Mouse (Mus musculus) left cerebral cortex, adult 2 months (tissue): ENCODE results near the gene Slc36a3. TPM values are rescaled to one million over a fixed set of nuclear protein-coding genes. Genes with fewer than 3 reads are reported as not detected.
"Not testable (repeated sequence)": the region's sequence is repeated elsewhere in the genome, so short reads cannot be mapped to it uniquely, and the experiment has no call there.

Source experiments
- DNase-seq, 2 experiments: peaks; one replicate each; pipeline ENCODE4 v3.0.0; 2021 to 2022; ENCODE audit warnings: low spot score in 2 of 2, mixed read lengths in 1 of 2; ENCODE audit errors: extremely low spot score in 1 of 2
- H3K27ac ChIP-seq: fragments of 200-600 bp; 2 replicates; pipeline ENCODE4 v1.8.1; 2022
- H3K4me3 ChIP-seq: fragments of 200-600 bp; 2 replicates; pipeline ENCODE4 v1.8.1; 2022
- CTCF ChIP-seq: fragments of 200-600 bp; IDR thresholded peaks from 2 replicates; pipeline ENCODE4 v1.8.1; 2022; ENCODE audit warnings: antibody characterized with exemption, mild to moderate bottlenecking, moderate library complexity
- intact Hi-C: fragments of 180-260 bp; cut with DNase I; formaldehyde crosslinking; loops from one replicate; pipeline ENCODE4 v1.15.1; 2025
- total RNA-seq, 2 experiments: library from RNA; stranded (reverse); gene quantifications; 2 replicates each; pipeline ENCODE4 v1.2.3; 2021

Gene Slc36a3
- total RNA-seq, 2 experiments from 2014 or later: not detected

GRCm38 (mm10) chr11:55099868-55100267, 51.6 kb downstream of the Slc36a3 start:
- Histone ChIP-seq H3K4me3 (no peak overlapping the region), H3K27ac (no peak overlapping the region)
- no peak for TF ChIP-seq CTCF
- intact Hi-C loops: no loop called here
- DNase-seq: no peak

GRCm38 (mm10) chr11:55099019-55099771, 52.3 kb downstream of the Slc36a3 start:
- DNase-seq: no peak
- intact Hi-C loops: no loop called here
- no peak for TF ChIP-seq CTCF
- H3K27ac ChIP-seq: no peak overlapping the region
- H3K4me3 ChIP-seq: peak overlapping the region; percentile 96

- intact Hi-C loops: no loop called here
Observed at GRCm38 (mm10) chr11:55098189-55098915, 53.2 kb downstream of the Slc36a3 start.

DNA sequence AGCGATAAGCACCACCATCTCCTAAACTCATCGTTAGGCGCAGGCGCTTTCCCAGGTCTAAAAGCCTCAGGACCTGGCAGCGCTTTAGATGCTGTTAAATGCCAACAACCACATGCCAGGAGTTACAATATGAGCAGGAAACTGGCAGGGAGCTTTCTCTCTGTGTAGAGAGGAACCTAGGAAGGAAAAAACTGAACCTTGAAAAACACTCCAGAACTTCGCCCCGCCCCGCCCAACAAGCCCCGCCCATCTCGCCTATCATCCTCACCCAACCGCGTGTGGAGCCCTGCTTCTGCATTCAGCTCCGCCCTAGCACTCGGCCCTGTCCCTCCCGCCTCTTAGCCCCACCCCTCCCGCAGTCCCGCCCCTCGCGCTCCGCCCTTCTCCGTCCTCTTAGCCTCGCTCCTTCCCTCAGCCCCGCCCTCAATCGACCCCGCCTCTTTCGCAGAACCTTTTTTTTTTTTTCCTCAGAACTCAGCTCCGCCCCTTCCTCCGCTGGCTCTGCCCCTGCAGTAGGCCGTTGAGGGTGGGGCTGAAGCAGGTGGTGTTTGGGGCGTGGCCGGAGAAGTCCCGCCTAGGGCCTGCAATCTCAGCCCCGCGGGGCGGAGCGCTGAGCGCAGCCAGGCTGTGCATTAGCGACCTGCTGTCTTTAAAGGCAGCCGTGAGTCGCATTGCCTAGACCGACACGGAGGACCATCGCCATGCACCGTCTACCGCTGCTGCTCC, 53.9 kb downstream of the Slc36a3 start, which contains the start of gene Gm2a:
Gene Gm2a (plus strand): TSS at position 653 of the 726 bp plus-strand sequence.
- H3K27ac ChIP-seq: peak within 1 kb of the TSS; percentile 90
- H3K4me3 ChIP-seq: peak within 1 kb of the TSS; percentile 96
- intact Hi-C loops: no loop called here
- TF ChIP-seq CTCF: no peak
- DNase-seq: peak; percentile 91 to 93

More at GRCm38 (mm10) chr11:55098189-55098915, 53.2 kb downstream of the Slc36a3 start:
- DNase-seq: no peak
- H3K4me3 ChIP-seq: peak overlapping the region; percentile 96
- TF ChIP-seq CTCF: no peak
- peak overlapping the region; percentile 90 for H3K27ac ChIP-seq

DNA sequence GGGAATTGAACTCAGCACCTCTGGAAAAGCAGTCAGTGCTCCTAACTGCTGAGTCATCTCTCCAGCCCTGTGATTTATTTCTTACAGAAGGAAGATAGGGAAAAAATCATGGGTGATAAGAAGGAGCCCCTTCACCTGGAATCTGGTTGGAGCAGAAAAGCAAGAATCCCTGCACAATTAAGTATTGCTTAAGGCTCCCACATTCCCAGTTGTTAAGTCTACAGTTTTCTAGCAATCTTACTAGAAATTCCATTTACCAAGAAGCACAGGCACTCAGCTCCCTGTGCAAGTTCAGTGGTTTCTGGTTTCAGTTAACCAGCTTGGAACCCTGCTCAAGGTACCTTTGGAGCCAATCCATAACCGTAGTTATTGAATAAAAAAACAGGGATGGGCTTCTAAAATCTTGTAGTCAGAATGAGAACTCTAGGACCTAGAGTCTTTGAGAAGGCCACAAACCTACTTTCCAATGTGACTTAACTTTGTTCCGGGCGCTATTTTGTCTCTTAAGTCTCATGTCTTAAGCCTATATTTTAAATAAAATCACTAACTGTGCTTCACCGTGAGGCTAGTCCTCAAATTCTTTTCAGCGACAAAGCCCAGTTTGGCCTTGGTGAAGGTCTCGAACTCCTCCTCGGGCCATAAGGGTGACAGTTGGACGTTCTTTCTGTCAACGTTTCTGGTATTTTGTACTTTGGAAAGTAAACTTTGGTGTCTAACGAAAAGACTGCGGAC, 54.6 kb downstream of the Slc36a3 start:
- intact Hi-C loops: no loop called here

GRCm38 (mm10) chr11:55096296-55096695, 55.2 kb downstream of the Slc36a3 start:
- H3K4me3 ChIP-seq, H3K27ac ChIP-seq, intact Hi-C loops, DNase-seq: not testable (repeated sequence)

More for the DNA sequence above, 54.6 kb downstream of the Slc36a3 start:
- no peak for TF ChIP-seq CTCF
- DNase-seq: no peak
- Histone ChIP-seq H3K27ac (no peak overlapping the region; the same call in 1 of the 2 replicates), H3K4me3 (peak overlapping the region; percentile 22; the same call in 1 of the 2 replicates)

DNA sequence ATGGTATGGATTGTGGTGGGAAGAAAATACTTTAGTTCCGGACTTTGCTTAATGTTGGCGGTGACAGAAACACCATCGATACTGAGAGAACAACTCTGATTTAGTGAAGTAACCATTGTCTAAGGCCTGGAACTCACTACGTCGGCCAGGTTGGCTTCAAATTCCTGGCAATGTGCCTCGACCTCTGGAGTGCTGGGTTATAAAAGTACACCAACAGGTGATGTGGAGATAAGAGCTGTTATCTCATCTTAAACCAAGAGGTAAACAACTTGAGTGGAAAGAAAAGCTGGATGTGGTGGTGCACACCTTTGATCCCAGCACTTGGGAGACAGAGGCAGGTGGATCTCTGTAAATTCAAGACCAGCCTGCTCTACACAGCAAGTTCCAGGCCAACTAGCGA, 58.4 kb downstream of the Slc36a3 start:
- Histone ChIP-seq H3K27ac (no peak overlapping the region), H3K4me3 (no peak overlapping the region)
- intact Hi-C loops: no loop called here
- TF ChIP-seq CTCF: no peak
- no peak for DNase-seq

GRCm38 (mm10) chr11:55089892-55090291, 61.6 kb downstream of the Slc36a3 start:
- H3K4me3 ChIP-seq: no peak overlapping the region
- DNase-seq: no peak
- no peak overlapping the region for H3K27ac ChIP-seq
- TF ChIP-seq CTCF: no peak
- intact Hi-C loops: loop anchor here (5.0 kb wide), 1 partner anchor 67 kb away; no protein-coding TSS in a partner anchor

GRCm38 (mm10) chr11:55087006-55087405, 64.5 kb downstream of the Slc36a3 start:
- DNase-seq: peak; percentile 62 to 69
- TF ChIP-seq CTCF: peak; percentile 89
- H3K27ac ChIP-seq: no peak overlapping the region
- no peak overlapping the region for H3K4me3 ChIP-seq
- intact Hi-C loops: loop anchor here (1.0 to 5.0 kb wide), 3 partner anchors 40 to 89 kb away; no protein-coding TSS in a partner anchor

DNA sequence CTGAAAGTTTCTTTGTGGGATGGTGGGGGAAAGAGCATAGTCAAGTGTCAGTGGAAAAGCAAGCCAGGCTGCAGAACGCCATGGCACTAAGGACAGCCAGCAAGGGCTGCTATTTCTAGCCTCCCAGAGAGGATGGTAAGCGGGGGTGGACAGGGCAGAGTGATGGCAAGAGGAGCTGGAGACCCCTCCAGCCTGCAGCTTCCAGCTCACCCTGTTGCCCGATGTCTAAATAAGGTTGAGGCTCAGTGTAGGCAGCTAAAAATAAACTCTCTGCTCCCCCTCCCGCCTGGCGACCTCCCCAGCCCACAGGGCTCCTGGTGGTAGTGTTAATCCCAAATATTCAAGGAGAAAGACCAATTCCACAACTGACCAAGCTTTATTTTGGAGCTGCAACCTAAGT, 66.1 kb downstream of the Slc36a3 start:
- Histone ChIP-seq H3K4me3 (no peak overlapping the region), H3K27ac (no peak overlapping the region)
- no peak for DNase-seq
- TF ChIP-seq CTCF: no peak
- intact Hi-C loops: loop anchor here (5.0 kb wide), 1 partner anchor 72 kb away; no protein-coding TSS in a partner anchor

DNA sequence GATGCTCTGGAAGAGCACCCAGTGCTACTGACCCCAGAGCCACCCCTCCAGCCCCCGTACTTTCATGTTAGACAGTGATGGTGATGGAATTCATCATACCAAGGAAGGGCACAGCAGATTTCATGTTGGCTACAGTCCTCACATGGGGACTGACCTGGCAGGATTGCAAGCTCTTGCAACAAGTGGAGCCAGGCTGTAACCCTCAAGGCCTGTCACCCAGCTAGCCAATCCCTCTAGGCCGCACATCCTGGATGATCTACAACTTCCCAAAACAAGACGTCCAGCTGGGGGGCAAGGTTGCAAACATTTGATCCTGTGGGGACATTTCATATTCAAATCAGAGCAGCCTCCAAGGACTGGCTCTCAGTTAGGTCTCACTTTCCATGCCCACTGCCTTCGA, 66.9 kb downstream of the Slc36a3 start:
- H3K4me3 ChIP-seq: no peak overlapping the region
- no peak for TF ChIP-seq CTCF
- intact Hi-C loops: loop anchor here (5.0 kb wide), 1 partner anchor 73 kb away; no protein-coding TSS in a partner anchor
- DNase-seq: no peak
- H3K27ac ChIP-seq: no peak overlapping the region
